Mouse (Mus musculus) gastrocnemius, postnatal 14 days (tissue): Measurements from ENCODE around the gene Btbd35f24. TPM values are rescaled to one million over a fixed set of nuclear protein-coding genes. Genes with fewer than 3 reads are reported as not detected.
"Not testable (repeated sequence)": the region's sequence is repeated elsewhere in the genome, so short reads cannot be mapped to it uniquely, and the experiment has no call there.

Source experiments
- DNase-seq: peaks from one replicate; pipeline ENCODE4 v3.0.0; 2021; ENCODE audit warnings: mixed read lengths
- intact Hi-C: fragments of 180-260 bp; cut with DNase I; formaldehyde crosslinking; loops from one replicate; pipeline ENCODE4 v1.15.1; 2025; ENCODE audit warnings: low total_unique reads
- long read RNA-seq, 2 experiments: library from polyadenylated mRNA; stranded (forward); transcript quantifications; one replicate each; pipeline ENCODE4 v2.0.0; 2021
- total RNA-seq, 2 experiments: library from RNA; stranded (reverse); gene quantifications; 2 replicates each; pipeline ENCODE4 v1.2.3; 2021

Gene Btbd35f24
- not detected for total RNA-seq
- long read RNA-seq, experiment 1 = 0 reads
- long read RNA-seq, experiment 2 = 0 reads

- intact Hi-C loops, DNase-seq: not testable (repeated sequence)
Measured at GRCm38 (mm10) chrX:3195727-3196126, at the start of gene Btbd35f24. Gene Btbd35f24, minus strand, starts transcription at chrX:3195827.

Other genes with a start within 250 kb of the Btbd35f24 start
- not detected for gene Btbd35f23, start 119.0 kb downstream of the Btbd35f24 start, total RNA-seq
- gene Btbd35f11, start 247.9 kb upstream of the Btbd35f24 start, total RNA-seq = not detected